Mouse (Mus musculus) hindbrain, embryonic 14.5 days (tissue): Measurements from ENCODE around the gene Gbf1. TPM values are rescaled to one million over a fixed set of nuclear protein-coding genes. Genes with fewer than 3 reads are reported as not detected.

Experiments
- ATAC-seq: fragments of 200-750 bp; cut with Nextera tagmentation; 2 replicates; pipeline ENCODE4 v1.8.0; 2017; ENCODE audit warnings: moderate number of reproducible peaks, mild to moderate bottlenecking, moderate TSS enrichment, moderate library complexity; ENCODE audit not compliant: low FRiP score
- DNase-seq: peaks from one replicate; pipeline ENCODE4 v3.0.0-alpha.2; 2015; ENCODE audit warnings: low spot score
- H3K27ac ChIP-seq: fragments of 300-500 bp; sonication (generic); 2 replicates; pipeline ENCODE4 v1.5.1; 2014; ENCODE audit warnings: mild to moderate bottlenecking, moderate library complexity
- H3K27me3 ChIP-seq: fragments of 300-500 bp; sonication (generic); 2 replicates; pipeline ENCODE4 v1.6.1; 2014; ENCODE audit warnings: mild to moderate bottlenecking, low read length, mixed read lengths; ENCODE audit not compliant: control insufficient read depth, insufficient read depth
- H3K36me3 ChIP-seq: fragments of 300-500 bp; sonication (generic); replicated peaks from 2 replicates; pipeline ENCODE4 v1.6.1; 2014; ENCODE audit not compliant: control insufficient read depth, insufficient read depth
- H3K4me1 ChIP-seq: fragments of 300-500 bp; sonication (generic); replicated peaks from 2 replicates; pipeline ENCODE4 v1.6.1; 2014; ENCODE audit warnings: antibody characterized with exemption, low read length, mixed read lengths; ENCODE audit not compliant: control insufficient read depth, insufficient read depth
- H3K4me2 ChIP-seq: fragments of 300-500 bp; sonication (generic); replicated peaks from 2 replicates; pipeline ENCODE4 v1.6.1; 2014; ENCODE audit warnings: mild to moderate bottlenecking, moderate library complexity
- H3K4me3 ChIP-seq: fragments of 300-500 bp; sonication (generic); replicated peaks from 2 replicates; pipeline ENCODE4 v1.5.1; 2014; ENCODE audit warnings: mild to moderate bottlenecking, low read length
- H3K9ac ChIP-seq: fragments of 300-500 bp; sonication (generic); 2 replicates; pipeline ENCODE4 v1.6.1; 2014
- H3K9me3 ChIP-seq: fragments of 300-500 bp; sonication (generic); 2 replicates; pipeline ENCODE4 v1.6.1; 2016; ENCODE audit warnings: low read length; ENCODE audit not compliant: control insufficient read depth
- WGBS: fragments of 180-500 bp; shearing (Covaris S2); extraction: QIAGEN DNeasy Blood & Tissue Kit; methylation state at CpG from one replicate; pipeline ENCODE4 v1.1.7; 2014; 5-methylcytosine and 5-hydroxymethylcytosine counted together
- polyA plus RNA-seq: library from polyadenylated mRNA; unstranded; fragments of >200 nt; fragmentation: Nextera tagmentation; extraction: Ambion mirVana; gene quantifications from 2 replicates; pipeline ENCODE4 v1.2.1, GENCODE M21; 2014

Gbf1 gene
- polyA plus RNA-seq, 1 experiment from 2014 or later, result 68.3 TPM

DNA sequence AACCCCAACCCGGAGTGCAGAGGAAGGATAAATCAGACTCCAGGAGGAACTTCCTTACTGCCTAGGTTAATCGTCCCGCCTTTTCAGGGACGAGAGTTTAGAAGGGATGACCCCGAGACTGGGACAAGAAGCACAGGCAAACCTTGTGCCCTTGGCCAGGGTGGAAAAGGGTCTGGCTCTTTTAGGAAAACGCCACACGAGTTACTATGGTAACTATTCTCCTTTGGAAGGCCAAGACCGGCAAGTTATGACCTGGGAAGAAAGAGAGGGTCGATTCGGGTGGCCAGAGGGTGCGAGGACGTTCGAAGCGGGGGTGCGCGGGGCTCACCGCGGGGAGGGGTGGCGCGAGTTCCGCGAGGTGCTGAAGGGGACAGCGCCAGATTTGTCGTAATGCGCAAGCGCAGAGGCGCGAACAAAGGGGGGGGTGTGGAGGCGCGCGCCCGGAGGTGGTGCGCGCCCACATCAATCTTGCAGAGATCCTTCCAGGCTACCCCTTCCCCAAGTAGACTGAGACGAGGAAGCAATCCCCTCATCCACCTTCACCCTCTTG is 174.5 kb downstream of the Gbf1 start, which contains the start of gene Psd:
Gene Psd (minus strand): TSS at position 401 of the 550 bp plus-strand sequence.
- no peaks in the 10 kb centered on the region for H3K9me3 ChIP-seq
- peaks cover 10% of the 10 kb centered on the region for H3K27me3 ChIP-seq
- under 1% methylated on average over 35 of the region's 35 CpGs for WGBS
- ATAC-seq (no peak), DNase-seq (peak; percentile 81)
- H3K36me3 ChIP-seq, result peaks cover 22% of the 10 kb centered on the region
- H3K9ac ChIP-seq, result peak within 1 kb of the TSS; percentile 74
- H3K4me1 ChIP-seq, result peaks cover 60% of the 10 kb centered on the region
- peak within 1 kb of the TSS; percentile 97 for H3K27ac ChIP-seq
- peak within 1 kb of the TSS; percentile 65 for H3K4me3 ChIP-seq
- peak within 1 kb of the TSS; percentile 100 for H3K4me2 ChIP-seq

DNA sequence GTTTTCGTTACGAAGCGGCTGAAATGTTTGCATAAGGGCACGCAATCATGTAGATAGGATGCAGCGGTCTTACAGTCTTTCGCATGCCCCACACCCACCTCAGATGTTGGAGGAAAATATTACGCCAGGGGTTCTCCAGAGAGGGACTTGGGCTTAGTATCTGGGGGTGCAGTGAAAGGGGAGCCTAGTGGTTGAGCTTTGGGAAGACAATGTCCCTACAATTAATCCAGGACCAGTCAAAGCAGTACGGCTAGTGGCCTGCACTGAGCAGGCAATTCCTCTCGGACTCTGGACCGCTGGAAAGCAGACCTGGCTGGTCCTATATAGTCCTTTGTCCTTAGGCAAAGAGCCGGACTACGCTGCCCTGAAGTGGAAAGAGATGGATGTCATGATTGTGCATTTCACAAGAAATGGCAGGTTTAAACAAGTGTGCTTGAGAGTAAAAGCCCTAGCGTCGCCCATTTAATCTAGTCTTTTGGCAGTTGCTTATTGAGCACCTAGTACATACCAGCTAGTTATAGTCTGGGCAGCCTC is 175.3 kb downstream of the Gbf1 start:
- H3K4me2 ChIP-seq, result peak overlapping the region; percentile 100
- peak overlapping the region; percentile 97 for H3K27ac ChIP-seq
- ATAC-seq, result no peak
- 35% methylated on average over 14 of the region's 14 CpGs for WGBS
- H3K9ac ChIP-seq, result peak overlapping the region; percentile 74
- no peak for DNase-seq
- peaks cover 52% of the 10 kb centered on the region for H3K4me1 ChIP-seq
- H3K27me3 ChIP-seq, result peaks cover 10% of the 10 kb centered on the region
- no peaks in the 10 kb centered on the region for H3K9me3 ChIP-seq
- peaks cover 29% of the 10 kb centered on the region for H3K36me3 ChIP-seq
- H3K4me3 ChIP-seq, result peak overlapping the region; percentile 65

DNA sequence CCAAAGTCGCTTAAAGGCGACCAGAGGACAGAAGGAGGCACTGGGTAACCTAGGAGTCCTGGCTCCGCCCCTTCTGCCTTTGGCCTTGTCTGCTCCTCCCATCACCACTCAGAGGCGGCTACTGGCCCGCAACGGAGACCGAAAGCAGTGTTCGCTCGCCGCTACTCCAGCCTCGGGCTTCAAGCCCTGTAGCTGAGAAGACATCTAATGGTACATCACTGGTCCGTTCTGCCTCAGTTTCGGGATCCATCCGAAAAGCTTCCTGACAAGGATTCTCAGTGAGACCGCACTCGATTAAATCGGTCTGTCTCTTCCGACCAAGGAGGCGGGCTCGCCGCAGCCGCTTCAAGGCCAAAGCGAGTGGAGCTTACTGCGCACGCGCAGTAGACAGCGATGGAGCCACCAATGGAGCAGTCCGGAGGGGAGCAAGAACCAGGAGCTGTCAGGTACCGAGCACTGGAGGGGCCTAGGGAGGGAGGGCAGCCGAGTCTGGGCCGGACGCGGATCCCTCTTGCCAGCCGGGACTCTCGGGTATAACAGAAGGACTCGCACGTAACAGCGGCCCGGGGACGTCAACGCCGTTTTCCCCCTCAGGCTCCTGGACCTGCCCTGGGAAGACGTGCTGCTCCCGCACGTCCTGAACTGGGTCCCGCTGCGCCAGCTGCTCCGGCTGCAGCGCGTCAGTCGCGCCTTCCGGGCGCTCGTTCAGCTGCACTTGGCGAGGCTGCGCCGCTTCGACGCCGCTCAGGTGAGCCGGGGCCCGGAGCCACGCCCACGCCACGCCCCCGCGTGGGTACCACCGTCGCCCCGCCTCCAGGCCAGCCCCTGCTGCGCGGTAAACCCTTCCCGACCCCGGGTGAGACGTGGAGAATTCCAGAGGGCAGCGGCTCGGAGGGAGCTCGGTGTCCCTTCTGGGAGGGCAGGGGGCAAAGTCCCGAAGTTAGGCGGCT is 176.0 kb downstream of the Gbf1 start, which contains the start of gene Fbxl15:
Gene Fbxl15 (plus strand): TSS at position 104 of the 950 bp plus-strand sequence.
- Histone ChIP-seq H3K9me3 (no peaks in the 10 kb centered on the region), H3K36me3 (peaks cover 25% of the 10 kb centered on the region), H3K4me1 (peaks cover 45% of the 10 kb centered on the region), H3K27ac (peak within 1 kb of the TSS; percentile 97), H3K9ac (peak within 1 kb of the TSS; percentile 74), H3K4me2 (peak within 1 kb of the TSS; percentile 100), H3K4me3 (peak within 1 kb of the TSS; percentile 65), H3K27me3 (peaks cover 10% of the 10 kb centered on the region)
- peak; percentile 88 for ATAC-seq
- WGBS, result under 1% methylated on average over 79 of the region's 81 CpGs
- DNase-seq, result peak; percentile 95

DNA sequence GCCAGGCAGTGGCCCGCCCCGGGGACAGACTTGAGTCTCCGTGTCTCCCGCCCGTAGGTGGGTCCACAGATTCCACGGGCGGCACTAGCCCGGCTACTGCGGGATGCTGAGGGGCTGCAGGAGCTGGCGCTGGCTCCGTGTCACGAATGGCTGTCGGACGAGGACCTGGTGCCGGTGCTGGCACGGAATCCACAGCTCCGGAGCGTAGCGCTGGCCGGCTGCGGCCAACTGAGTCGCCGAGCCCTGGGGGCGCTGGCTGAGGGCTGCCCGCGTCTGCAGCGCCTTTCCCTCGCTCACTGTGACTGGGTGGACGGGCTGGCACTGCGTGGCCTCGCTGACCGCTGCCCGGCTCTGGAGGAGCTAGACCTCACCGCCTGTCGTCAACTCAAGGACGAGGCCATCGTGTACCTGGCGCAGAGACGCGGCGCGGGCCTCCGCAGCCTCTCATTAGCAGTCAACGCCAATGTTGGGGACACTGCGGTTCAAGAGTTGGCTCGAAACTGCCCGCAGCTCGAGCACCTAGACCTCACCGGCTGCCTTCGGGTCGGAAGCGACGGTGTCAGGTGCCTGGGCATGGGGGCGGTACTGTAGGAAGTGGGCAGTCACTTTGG is 176.8 kb downstream of the Gbf1 start:
- peaks cover 45% of the 10 kb centered on the region for H3K4me1 ChIP-seq
- H3K27me3 ChIP-seq, result peaks cover 10% of the 10 kb centered on the region

DNA sequence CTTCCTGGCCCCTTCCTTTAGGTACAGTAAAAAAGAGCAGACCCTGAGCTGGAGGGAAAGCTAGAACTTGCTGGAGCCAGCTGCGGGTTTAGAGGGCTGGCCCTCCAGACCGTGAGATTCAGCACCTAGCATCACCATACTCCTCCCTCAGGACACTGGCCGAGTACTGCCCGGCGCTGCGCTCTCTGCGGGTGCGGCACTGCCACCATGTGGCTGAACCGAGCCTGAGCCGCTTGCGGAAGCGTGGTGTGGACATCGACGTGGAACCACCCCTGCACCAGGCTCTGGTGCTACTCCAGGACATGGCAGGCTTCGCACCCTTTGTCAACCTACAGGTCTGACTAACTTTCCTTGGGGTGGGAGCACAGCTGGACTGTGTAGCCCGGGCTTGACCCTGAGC is 177.6 kb downstream of the Gbf1 start:
- 7% methylated on average over 16 of the region's 16 CpGs for WGBS
- no peaks in the 10 kb centered on the region for H3K9me3 ChIP-seq
- H3K27ac ChIP-seq, result no peak overlapping the region; the same call in 1 of the 2 replicates
- peak overlapping the region; percentile 100 for H3K4me2 ChIP-seq
- H3K4me3 ChIP-seq, result peak overlapping the region; percentile 65
- peaks cover 40% of the 10 kb centered on the region for H3K4me1 ChIP-seq
- peaks cover 4% of the 10 kb centered on the region; the same call in 1 of the 2 replicates for H3K27me3 ChIP-seq
- H3K9ac ChIP-seq, result 0 out of 2 replicates have a peak overlapping the region, but pooled peaks have one; percentile 31
- H3K36me3 ChIP-seq, result peaks cover 25% of the 10 kb centered on the region
- peak; percentile 76 for DNase-seq
- no peak for ATAC-seq

More for the DNA sequence above, 176.8 kb downstream of the Gbf1 start:
- peak overlapping the region; percentile 100 for H3K4me2 ChIP-seq
- H3K4me3 ChIP-seq, result peak overlapping the region; percentile 65
- peak overlapping the region; percentile 97 for H3K27ac ChIP-seq
- peaks cover 25% of the 10 kb centered on the region for H3K36me3 ChIP-seq
- 2% methylated on average over 54 of the region's 54 CpGs for WGBS
- ATAC-seq (peak; percentile 18; the same call in 1 of the 2 replicates), DNase-seq (no peak)
- H3K9me3 ChIP-seq, result no peaks in the 10 kb centered on the region
- H3K9ac ChIP-seq, result peak overlapping the region; percentile 74

DNA sequence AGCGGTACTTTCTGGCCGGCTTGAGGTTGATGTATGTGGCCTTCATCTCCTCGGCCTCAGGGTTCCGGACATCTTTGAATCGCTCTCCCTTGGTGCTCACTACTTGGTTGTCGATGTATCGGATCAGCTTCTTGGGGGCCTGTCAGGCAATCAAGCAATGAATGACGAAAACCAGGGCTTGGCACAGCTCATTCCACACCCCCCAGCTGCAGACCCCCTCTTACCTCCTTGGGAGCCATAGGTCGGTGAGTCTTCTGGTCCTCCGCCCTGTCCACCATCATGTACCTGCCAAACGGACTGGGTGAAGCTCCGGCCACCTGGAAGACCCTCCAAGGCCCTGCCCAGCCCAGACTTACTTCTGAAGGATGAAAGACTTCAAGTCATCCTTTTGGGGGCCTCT is 178.4 kb downstream of the Gbf1 start:
- ATAC-seq, result no peak
- WGBS, result 93% methylated on average over 12 of the region's 12 CpGs
- no peak overlapping the region for H3K4me2 ChIP-seq
- H3K9ac ChIP-seq, result no peak overlapping the region
- H3K27me3 ChIP-seq, result no peaks in the 10 kb centered on the region
- H3K4me1 ChIP-seq, result peaks cover 33% of the 10 kb centered on the region
- H3K9me3 ChIP-seq, result no peaks in the 10 kb centered on the region
- H3K36me3 ChIP-seq, result peaks cover 25% of the 10 kb centered on the region
- H3K4me3 ChIP-seq, result no peak overlapping the region
- H3K27ac ChIP-seq, result no peak overlapping the region
- no peak for DNase-seq

DNA sequence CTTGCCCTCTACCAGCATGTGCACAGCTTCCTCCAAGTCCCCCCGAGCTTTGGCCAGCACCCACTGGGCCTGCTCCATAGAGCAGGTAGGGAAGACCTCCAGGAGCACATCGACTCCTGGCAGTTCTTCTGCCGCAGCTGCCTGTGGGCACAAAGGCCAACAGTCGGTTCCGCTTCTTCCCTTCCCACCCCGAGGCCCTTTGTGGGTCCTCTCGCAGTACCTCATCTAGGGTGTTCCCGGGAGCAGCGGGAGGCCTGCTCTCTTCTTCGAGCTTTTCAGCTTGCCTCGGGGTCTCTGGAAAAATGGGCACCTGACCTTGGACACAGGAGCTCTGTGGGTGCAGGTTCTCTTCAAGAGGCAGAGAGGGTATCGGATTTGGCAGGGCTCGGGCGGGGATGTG is 179.0 kb downstream of the Gbf1 start:
- DNase-seq (no peak), ATAC-seq (no peak)
- Histone ChIP-seq H3K27me3 (no peaks in the 10 kb centered on the region), H3K4me1 (peaks cover 27% of the 10 kb centered on the region), H3K27ac (no peak overlapping the region), H3K36me3 (peaks cover 25% of the 10 kb centered on the region), H3K4me3 (no peak overlapping the region), H3K9ac (no peak overlapping the region), H3K4me2 (no peak overlapping the region), H3K9me3 (no peaks in the 10 kb centered on the region)
- 93% methylated on average over 14 of the region's 14 CpGs for WGBS

DNA sequence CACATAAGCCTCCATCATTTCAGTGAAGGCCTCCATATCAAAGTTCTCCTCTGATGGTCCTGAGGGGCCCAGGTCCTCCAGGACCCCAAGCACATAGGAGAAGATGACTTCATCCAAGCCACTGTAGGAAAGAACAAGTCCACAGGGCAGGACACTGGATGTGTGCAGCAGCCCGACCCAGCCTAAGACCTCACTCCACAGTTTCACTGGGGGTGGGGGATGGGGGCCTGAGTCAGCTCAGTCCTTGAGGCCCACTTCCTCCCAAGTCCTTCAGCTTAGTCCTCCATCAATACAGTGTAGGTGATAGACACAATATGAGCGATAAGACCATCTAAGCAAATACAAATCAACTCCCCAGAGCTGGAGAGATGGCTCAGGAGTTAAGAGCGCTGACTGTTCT is 179.6 kb downstream of the Gbf1 start:
- peaks cover 25% of the 10 kb centered on the region for H3K36me3 ChIP-seq
- 80% methylated on average over 3 of the region's 3 CpGs for WGBS
- H3K4me3 ChIP-seq, result no peak overlapping the region

More for the DNA sequence above, 179.6 kb downstream of the Gbf1 start:
- H3K9ac ChIP-seq, result no peak overlapping the region
- no peak overlapping the region; the same call in 1 of the 2 replicates for H3K4me2 ChIP-seq
- no peak overlapping the region for H3K27ac ChIP-seq
- DNase-seq (no peak), ATAC-seq (no peak)
- no peaks in the 10 kb centered on the region for H3K27me3 ChIP-seq
- no peaks in the 10 kb centered on the region for H3K9me3 ChIP-seq
- peaks cover 28% of the 10 kb centered on the region for H3K4me1 ChIP-seq
